Mouse (Mus musculus): Measurements from ENCODE around the gene Ddi2. TPM values are rescaled to one million over a fixed set of nuclear protein-coding genes. Genes with fewer than 3 reads are reported as not detected.
A peak's percentile ranks its signal among the peaks of the same experiment; 100 is the strongest.

The Ddi2 gene
- polyA plus RNA-seq, 1 experiment from 2014 or later, result 16.8 TPM

- Histone ChIP-seq H3K27ac (ENCODE audit: low read length) (no peak overlapping the region), H3K9ac (replicated peaks; ENCODE audit: low read depth) (no peak overlapping the region), H3K4me2 (replicated peaks; ENCODE audit: low read depth, low read length) (no peak overlapping the region), H3K27me3 (replicated peaks; ENCODE audit: insufficient read depth, low read length) (no peaks in the 10 kb centered on the region), H3K36me3 (ENCODE audit: insufficient read depth, low read length) (no peaks in the 10 kb centered on the region), H3K4me3 (ENCODE audit: low read depth, low read length) (no peak overlapping the region), H3K9me3 (ENCODE audit: low read length) (no peaks in the 10 kb centered on the region), H3K4me1 (ENCODE audit: insufficient read depth, low read depth, low read length) (peaks cover 24% of the 10 kb centered on the region)
- ATAC-seq (no peak), DNase-seq (ENCODE audit: low spot score) (no peak)
- WGBS, result 91% methylated on average over 11 of the region's 11 CpGs
- TF ChIP-seq CTCF (IDR thresholded peaks at IDR 0.05) (no peak), EP300 (IDR thresholded peaks at IDR 0.05) (no peak)
Observed at GRCm38 (mm10) chr4:141660884-141661283, 62.3 kb downstream of the Ddi2 start.

GRCm38 (mm10) chr4:141659739-141660138 lies 63.5 kb downstream of the Ddi2 start:
- TF ChIP-seq EP300 (IDR thresholded peaks at IDR 0.05) (no peak), CTCF (IDR thresholded peaks at IDR 0.05) (peak; percentile 51)
- no peak overlapping the region for H3K4me3 ChIP-seq (ENCODE audit: low read depth, low read length)
- H3K36me3 ChIP-seq (ENCODE audit: insufficient read depth, low read length), result no peaks in the 10 kb centered on the region
- no peak overlapping the region for H3K9ac ChIP-seq (replicated peaks; ENCODE audit: low read depth)
- no peaks in the 10 kb centered on the region for H3K9me3 ChIP-seq (ENCODE audit: low read length)
- DNase-seq (ENCODE audit: low spot score), result no peak
- H3K27ac ChIP-seq (ENCODE audit: low read length), result no peak overlapping the region
- WGBS, result 81% methylated on average over 4 of the region's 4 CpGs
- no peaks in the 10 kb centered on the region for H3K27me3 ChIP-seq (replicated peaks; ENCODE audit: insufficient read depth, low read length)
- no peak for ATAC-seq
- H3K4me2 ChIP-seq (replicated peaks; ENCODE audit: low read depth, low read length), result no peak overlapping the region
- peaks cover 20% of the 10 kb centered on the region for H3K4me1 ChIP-seq (ENCODE audit: insufficient read depth, low read depth, low read length)

- no peaks in the 10 kb centered on the region for H3K36me3 ChIP-seq (ENCODE audit: insufficient read depth, low read length)
- DNase-seq (ENCODE audit: low spot score), result no peak
- H3K9ac ChIP-seq (replicated peaks; ENCODE audit: low read depth), result no peak overlapping the region
- no peaks in the 10 kb centered on the region for H3K9me3 ChIP-seq (ENCODE audit: low read length)
- peaks cover 15% of the 10 kb centered on the region for H3K4me1 ChIP-seq (ENCODE audit: insufficient read depth, low read depth, low read length)
- TF ChIP-seq EP300 (IDR thresholded peaks at IDR 0.05) (no peak), CTCF (IDR thresholded peaks at IDR 0.05) (no peak)
- ATAC-seq, result no peak
- no peaks in the 10 kb centered on the region for H3K27me3 ChIP-seq (replicated peaks; ENCODE audit: insufficient read depth, low read length)
- H3K4me2 ChIP-seq (replicated peaks; ENCODE audit: low read depth, low read length), result no peak overlapping the region
- no peak overlapping the region for H3K27ac ChIP-seq (ENCODE audit: low read length)
- H3K4me3 ChIP-seq (ENCODE audit: low read depth, low read length), result no peak overlapping the region
- WGBS, result 89% methylated on average over 6 of the region's 6 CpGs
Observed at GRCm38 (mm10) chr4:141658846-141659484, 64.3 kb downstream of the Ddi2 start.

- Histone ChIP-seq H3K27ac (ENCODE audit: low read length) (peak overlapping the region; percentile 16; the same call in 1 of the 2 replicates), H3K4me2 (replicated peaks; ENCODE audit: low read depth, low read length) (no peak overlapping the region), H3K36me3 (ENCODE audit: insufficient read depth, low read length) (no peaks in the 10 kb centered on the region), H3K4me3 (ENCODE audit: low read depth, low read length) (no peak overlapping the region), H3K4me1 (ENCODE audit: insufficient read depth, low read depth, low read length) (peaks cover 8% of the 10 kb centered on the region; the same call in 1 of the 2 replicates), H3K27me3 (replicated peaks; ENCODE audit: insufficient read depth, low read length) (no peaks in the 10 kb centered on the region), H3K9me3 (ENCODE audit: low read length) (no peaks in the 10 kb centered on the region), H3K9ac (replicated peaks; ENCODE audit: low read depth) (no peak overlapping the region)
- ATAC-seq (no peak), DNase-seq (ENCODE audit: low spot score) (peak; percentile 17)
- TF ChIP-seq EP300 (IDR thresholded peaks at IDR 0.05), result no peak
- TF ChIP-seq CTCF (IDR thresholded peaks at IDR 0.05), result no peak
- 74% methylated on average over 8 of the region's 8 CpGs for WGBS
Observed at GRCm38 (mm10) chr4:141656932-141657331, 66.3 kb downstream of the Ddi2 start.

- H3K27me3 ChIP-seq (replicated peaks; ENCODE audit: insufficient read depth, low read length), result no peaks in the 10 kb centered on the region
- no peak overlapping the region for H3K9ac ChIP-seq (replicated peaks; ENCODE audit: low read depth)
- no peaks in the 10 kb centered on the region for H3K36me3 ChIP-seq (ENCODE audit: insufficient read depth, low read length)
- peak; percentile 60 for ATAC-seq
- TF ChIP-seq EP300 (IDR thresholded peaks at IDR 0.05) (peak; percentile 35; the same call in 1 of the 2 replicates), CTCF (IDR thresholded peaks at IDR 0.05) (no peak)
- H3K4me3 ChIP-seq (ENCODE audit: low read depth, low read length), result no peak overlapping the region
- H3K9me3 ChIP-seq (ENCODE audit: low read length), result no peaks in the 10 kb centered on the region
- H3K4me1 ChIP-seq (ENCODE audit: insufficient read depth, low read depth, low read length), result peaks cover 8% of the 10 kb centered on the region; the same call in 1 of the 2 replicates
- no peak overlapping the region for H3K4me2 ChIP-seq (replicated peaks; ENCODE audit: low read depth, low read length)
- peak; percentile 87 for DNase-seq (ENCODE audit: low spot score)
- H3K27ac ChIP-seq (ENCODE audit: low read length), result peak overlapping the region; percentile 38; the same call in 1 of the 2 replicates
- WGBS, result 56% methylated on average over 12 of the region's 12 CpGs
Observed at GRCm38 (mm10) chr4:141655908-141656608, 67.2 kb downstream of the Ddi2 start.

- no peak overlapping the region for H3K4me2 ChIP-seq (replicated peaks; ENCODE audit: low read depth, low read length)
- TF ChIP-seq CTCF (IDR thresholded peaks at IDR 0.05) (no peak), EP300 (IDR thresholded peaks at IDR 0.05) (no peak)
- DNase-seq (ENCODE audit: low spot score), result no peak
- H3K9ac ChIP-seq (replicated peaks; ENCODE audit: low read depth), result no peak overlapping the region
- ATAC-seq, result no peak
- peaks cover 10% of the 10 kb centered on the region; the same call in 1 of the 2 replicates for H3K4me1 ChIP-seq (ENCODE audit: insufficient read depth, low read depth, low read length)
- H3K9me3 ChIP-seq (ENCODE audit: low read length), result no peaks in the 10 kb centered on the region
- no peaks in the 10 kb centered on the region for H3K36me3 ChIP-seq (ENCODE audit: insufficient read depth, low read length)
- H3K27me3 ChIP-seq (replicated peaks; ENCODE audit: insufficient read depth, low read length), result no peaks in the 10 kb centered on the region
- H3K4me3 ChIP-seq (ENCODE audit: low read depth, low read length), result no peak overlapping the region
- 76% methylated on average over 6 of the region's 6 CpGs for WGBS
- H3K27ac ChIP-seq (ENCODE audit: low read length), result peak overlapping the region; percentile 32; the same call in 1 of the 2 replicates
Observed at GRCm38 (mm10) chr4:141654509-141654908, 68.7 kb downstream of the Ddi2 start.

Data from lung, postnatal 0 days (tissue).